Mouse (Mus musculus): ENCODE measurements around the gene Ecpas.

DNA sequence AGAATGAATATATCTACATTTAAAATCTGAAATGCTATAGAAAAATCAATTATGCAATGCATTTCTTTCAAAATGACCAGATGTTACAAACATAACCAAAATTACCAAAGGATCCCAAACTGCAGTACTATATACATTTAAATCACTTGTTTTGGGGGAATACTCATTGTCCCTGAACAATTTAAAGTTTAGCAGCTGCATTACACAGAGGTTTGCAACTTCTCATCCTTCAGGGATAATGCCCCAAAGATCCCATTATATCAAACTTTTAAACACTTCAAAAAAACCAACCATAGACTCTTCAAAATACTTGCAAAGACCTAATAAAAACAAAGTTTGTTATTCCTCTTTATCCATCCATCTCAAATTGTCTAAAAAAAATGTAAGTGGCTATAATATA lies 124.9 kb downstream of the Ecpas start, which contains the start of gene Olfr267:
- no peak for TF ChIP-seq HCFC1 (IDR thresholded peaks at IDR 0.05; ENCODE audit: borderline replicate concordance, insufficient read depth, low read length)
- TF ChIP-seq ZC3H11A (IDR thresholded peaks at IDR 0.05; ENCODE audit: borderline replicate concordance, low read depth, low read length), result no peak
- no peak for TF ChIP-seq MAFK (IDR thresholded peaks at IDR 0.05; ENCODE audit: insufficient read depth, low read depth, low read length)
- no peak for TF ChIP-seq CHD2 (IDR thresholded peaks at IDR 0.05; ENCODE audit: low read depth, low read length)
- no peak for TF ChIP-seq ZNF384 (IDR thresholded peaks at IDR 0.05; ENCODE audit: low read depth, low read length)
